Mouse (Mus musculus): ENCODE data around the gene Nr6a1.

The Nr6a1 gene

DNA sequence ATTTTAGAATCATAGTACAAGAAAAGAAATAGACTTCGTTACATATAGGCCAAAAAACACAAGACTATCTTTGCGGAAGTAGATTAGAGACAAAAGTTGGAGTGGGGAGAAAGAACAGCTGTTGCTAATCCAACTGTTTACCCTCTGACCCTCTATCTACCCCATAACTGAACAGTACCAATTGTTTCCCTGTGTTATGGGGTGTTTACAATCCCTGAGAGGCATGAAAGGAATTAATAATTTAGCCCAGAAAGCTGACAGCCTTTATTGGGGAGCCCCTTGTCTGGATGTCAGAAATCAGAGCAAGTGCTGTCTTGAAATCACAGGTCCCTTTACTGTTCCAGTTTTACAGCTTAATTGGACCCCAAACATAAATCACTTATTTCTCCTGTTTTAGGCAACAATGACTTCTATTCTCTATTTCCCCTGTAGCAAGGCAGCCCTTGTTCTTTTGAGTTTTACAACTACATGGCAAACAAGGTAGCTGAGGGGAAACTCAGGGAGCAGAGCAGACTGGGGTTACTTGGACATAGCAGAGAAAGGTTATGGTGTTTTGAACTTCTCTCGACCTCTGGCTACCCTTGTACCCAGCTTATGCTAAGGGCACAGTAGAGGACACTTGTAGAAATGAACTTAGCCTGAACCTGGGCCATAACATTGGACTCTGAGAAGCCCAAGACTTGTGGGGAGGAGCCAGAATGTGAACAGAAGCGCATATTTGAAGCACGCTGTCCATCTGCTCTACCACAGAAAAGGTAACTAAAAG lies 46.4 kb downstream of the Nr6a1 start:
- no peak for DNase-seq (ENCODE audit: extremely low spot score, low read depth, low spot score)

DNA sequence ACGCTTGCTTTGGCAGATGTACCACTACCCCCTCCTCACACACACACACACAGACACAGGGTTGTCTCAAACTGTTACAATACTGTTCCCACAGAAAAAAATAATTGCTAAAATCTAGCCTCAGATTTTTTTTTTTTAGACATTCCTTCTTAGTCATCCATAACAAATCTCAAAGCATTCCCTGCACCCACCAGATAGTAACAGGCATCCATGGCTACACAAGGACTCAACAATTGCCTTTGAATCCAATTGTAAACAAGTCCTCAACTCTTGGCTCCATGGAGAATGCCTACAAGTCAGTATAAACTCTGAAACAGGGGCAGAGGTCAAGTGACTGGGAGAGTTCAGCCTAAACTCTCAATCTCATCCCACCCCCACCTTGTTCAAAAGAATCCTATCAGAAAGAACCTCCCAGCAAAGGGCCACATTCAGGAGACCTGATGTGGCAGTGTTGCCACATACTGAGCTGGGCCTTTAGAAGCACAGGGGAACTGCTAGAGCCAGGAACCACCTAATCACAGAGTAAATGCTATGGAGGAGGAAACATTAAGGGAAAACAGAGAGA lies 52.9 kb downstream of the Nr6a1 start:
- no peak for DNase-seq (ENCODE audit: extremely low spot score, low read depth, low spot score)

GRCm38 (mm10) chr2:38872730-38873129 lies 54.8 kb downstream of the Nr6a1 start:
- DNase-seq (ENCODE audit: extremely low spot score, low read depth, low spot score), result no peak

DNA sequence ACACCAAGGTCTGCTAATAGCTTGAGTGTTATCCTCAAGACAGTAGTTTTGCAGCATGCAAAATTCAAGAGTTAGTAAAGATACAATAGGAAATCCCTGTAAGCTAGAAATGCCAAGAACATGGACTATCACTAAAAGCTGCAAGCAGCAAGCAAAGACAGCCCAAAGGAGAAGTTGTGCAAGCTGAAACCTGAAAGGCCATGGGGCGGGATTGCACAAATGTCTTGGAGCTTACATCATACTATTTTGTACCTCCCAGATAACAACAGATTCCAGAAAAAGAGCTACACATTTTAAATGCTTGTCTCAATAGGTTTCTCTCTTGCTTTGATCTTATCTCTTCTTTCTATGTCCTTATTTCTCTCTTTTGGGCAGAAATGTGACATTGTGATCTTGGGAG lies 60.8 kb downstream of the Nr6a1 start:
- DNase-seq (ENCODE audit: extremely low spot score, low read depth, low spot score), result no peak

DNA sequence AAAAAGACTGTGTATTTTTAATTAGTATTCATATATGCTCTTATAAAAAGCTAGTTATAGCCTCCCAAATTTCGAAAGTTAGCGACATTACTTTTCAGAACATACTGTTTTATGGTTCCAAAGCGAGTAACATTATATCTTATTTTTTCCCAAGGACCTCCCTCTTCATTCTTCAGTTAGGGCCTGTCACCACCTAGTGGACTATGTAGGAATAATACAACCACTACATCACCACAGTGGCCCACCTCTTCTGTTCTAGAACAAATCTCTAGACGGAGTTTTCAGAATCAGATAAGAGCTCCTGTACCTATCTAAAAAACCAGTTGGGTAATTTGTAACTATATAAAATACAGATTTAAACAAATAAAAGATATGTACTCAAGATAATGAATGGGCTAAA lies 63.5 kb downstream of the Nr6a1 start:
- peak; percentile 22 for DNase-seq (ENCODE audit: extremely low spot score, low read depth, low spot score)

DNA sequence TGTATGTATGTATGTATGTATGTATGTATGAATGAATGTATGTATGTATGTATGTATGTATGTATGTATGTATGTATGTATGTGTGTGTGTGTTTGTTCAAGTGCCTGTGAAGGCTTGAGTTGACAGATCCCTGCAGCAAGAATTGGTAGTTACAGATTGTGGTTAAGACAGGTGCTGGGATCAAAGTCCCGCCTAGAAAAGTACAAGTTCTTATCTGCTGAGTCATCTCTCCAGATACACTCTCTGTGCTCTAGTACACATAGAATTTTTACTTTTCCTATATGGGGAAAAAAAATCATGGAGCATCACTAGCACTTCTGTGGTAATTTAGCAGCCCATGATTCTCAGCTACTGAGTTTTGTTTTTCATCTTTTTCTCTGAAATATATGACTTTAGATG lies 75.7 kb downstream of the Nr6a1 start:
- DNase-seq (ENCODE audit: extremely low spot score, low read depth, low spot score), result no peak

GRCm38 (mm10) chr2:38846319-38846718 lies 81.2 kb downstream of the Nr6a1 start:
- no peak for DNase-seq (ENCODE audit: extremely low spot score, low read depth, low spot score)

- no peak for DNase-seq (ENCODE audit: extremely low spot score, low read depth, low spot score)
These were observed 92.0 kb downstream of the Nr6a1 start for GRCm38 (mm10) chr2:38835489-38835888.

DNA sequence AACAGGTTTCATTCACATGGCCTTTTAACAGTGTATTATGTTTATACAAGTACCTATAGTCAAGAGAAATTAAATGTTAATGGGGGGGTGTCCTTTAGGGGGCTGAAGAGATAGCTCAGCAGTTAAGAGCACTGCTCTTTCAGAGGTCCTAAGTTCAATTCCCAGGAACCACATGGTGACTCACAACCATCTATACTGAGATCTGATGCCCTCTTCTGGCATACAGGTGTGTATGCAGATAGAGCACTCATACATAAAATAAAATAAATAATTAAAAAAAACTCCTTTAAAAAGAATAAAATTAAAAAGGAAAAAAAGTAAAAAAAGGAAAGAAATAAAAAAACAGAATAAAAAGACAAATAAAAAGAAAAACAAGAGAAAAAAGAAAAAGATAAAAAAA lies 95.5 kb downstream of the Nr6a1 start:
- no peak for DNase-seq (ENCODE audit: extremely low spot score, low read depth, low spot score)

DNA sequence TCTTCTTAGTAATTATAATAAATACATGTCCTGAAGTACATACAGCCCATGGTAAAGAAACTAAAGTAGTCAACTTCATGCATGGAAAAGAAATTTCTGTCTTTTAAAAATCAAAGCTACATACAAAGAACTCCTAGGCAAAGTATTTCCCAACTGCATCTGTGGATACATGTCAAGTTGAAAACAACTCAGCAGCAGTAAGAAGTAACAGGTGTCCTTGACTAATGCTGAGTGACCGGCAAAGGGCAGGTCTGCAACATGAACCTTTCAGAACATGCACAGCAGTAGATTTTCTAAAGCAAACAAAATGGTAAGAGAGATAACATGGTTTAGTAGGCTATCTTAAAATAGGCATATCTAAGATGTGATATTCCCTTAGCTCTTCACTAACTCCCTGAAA lies 98.0 kb downstream of the Nr6a1 start:
- DNase-seq (ENCODE audit: extremely low spot score, low read depth, low spot score), result no peak

DNA sequence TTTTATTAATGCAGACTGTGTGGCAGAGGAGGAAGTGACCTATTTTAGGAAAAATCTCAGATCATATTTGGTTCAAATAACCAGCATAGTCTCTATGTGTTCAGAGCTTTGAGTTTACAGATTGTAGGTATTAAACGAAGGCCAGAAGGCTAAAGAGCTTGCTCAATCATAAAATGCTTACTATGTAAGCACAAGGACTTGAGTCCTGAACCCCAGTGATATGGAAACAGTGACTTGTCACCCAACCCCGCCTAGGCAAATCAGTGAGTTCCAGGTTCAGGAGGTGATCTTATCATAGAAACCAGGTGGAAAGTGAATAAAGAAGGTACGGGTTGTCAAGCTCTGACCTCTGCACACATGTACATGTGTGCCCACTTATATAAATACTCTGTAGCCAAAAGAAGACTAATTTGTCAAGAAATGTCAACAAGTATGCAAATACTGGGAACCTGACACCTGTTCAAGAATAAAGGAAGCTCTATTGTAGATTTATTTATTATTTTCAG lies 99.6 kb downstream of the Nr6a1 start:
- no peak for DNase-seq (ENCODE audit: extremely low spot score, low read depth, low spot score)

DNA sequence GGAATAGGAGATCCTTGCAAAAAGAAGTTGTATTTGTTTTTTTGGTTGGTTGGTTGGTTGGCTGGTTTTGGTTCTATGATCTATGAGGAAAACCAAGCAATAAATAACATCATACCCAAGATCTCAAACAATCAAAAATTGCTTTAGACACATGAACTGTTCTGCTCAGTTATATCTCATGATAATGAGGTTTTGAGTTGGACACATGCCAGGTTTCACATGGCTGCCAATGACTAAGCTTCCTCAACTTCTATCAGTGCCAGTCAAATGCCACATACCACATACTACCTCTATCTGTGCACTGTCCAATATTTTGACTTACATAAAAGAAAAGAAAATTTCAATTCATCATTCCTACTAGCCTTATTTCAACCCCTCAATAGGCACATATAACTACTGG lies 101.3 kb downstream of the Nr6a1 start:
- no peak for DNase-seq (ENCODE audit: extremely low spot score, low read depth, low spot score)

DNA sequence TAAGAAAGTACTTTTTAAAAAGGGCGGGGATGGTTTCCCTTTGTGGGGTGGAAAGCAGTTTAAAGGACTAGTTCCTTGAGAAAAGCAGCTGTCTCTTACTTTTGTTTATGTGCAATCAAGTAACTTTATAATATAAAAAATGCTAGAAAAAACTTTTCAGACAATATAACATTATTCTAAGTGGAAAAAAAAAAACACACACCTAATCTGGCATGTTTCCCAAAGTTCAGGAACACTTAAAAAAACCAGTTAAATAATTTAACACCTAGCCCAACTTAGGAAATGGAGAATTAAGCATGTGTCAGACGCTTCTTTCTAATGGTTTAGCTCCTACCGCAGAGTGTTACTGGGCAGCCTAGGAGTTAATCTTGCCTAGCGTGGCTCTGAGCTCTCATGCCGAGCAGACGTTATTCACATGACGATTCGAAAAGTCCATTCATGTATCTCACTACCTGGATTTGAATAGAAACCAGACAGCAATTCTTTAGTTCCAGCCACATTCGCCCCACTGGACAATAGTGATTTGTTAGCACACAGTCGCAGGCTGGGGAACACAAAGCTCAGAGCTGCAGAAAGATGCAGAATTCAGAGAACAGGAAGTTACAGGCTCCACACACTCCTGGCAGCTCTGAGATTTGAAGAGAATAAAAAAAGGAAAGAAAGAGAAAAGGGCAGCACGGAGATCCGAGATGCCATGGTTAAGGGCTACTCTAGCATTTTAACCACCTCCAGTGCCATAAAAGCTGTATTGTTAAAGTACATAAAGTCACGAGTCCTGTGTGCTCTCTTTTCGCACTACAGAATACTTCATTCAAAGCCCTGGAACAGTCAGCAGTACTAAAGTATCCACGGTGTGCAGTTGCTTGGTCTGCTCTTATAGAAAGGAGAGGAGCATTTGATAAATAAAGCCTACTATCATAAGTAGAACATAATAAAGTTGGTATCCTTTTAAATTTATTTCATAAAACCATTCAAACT lies 102.4 kb downstream of the Nr6a1 start:
- peak; percentile 57 for DNase-seq (ENCODE audit: extremely low spot score, low read depth, low spot score)

DNA sequence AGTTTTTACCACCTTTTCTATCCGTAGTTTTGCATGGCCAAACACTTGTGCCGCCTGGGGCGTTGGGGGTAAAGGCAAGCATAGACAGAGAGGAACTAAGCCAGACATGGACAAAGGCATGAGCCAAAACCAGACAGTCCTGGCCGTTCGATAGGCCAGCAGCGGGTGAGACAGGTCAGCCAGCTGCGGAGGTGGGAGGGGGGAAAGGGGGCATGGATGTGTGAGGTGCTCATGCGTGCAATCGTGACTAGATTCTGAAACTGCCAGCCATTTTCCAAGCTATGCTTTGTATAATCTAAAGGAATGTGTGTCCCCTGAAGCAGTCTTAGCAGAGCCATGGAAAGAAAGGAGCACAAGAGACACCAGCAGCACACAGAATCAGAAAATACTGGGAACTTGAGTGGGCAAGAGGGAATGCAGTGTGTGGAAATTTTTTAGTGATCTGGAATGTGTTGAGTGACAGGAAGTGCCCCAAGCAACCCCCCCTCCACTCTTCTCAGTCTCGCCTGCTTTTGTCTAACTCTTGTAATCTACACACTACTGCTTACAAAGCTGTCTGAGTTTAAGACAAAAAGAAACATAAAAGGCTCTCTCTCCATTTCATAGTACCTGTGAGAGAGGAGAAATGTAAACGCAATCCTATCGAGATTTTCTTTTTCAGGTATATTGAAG lies 103.4 kb downstream of the Nr6a1 start:
- peak; percentile 92 for DNase-seq (ENCODE audit: extremely low spot score, low read depth, low spot score)

- DNase-seq (ENCODE audit: extremely low spot score, low read depth, low spot score), result peak; percentile 57
These were observed 104.1 kb downstream of the Nr6a1 start for GRCm38 (mm10) chr2:38823406-38823805.

DNA sequence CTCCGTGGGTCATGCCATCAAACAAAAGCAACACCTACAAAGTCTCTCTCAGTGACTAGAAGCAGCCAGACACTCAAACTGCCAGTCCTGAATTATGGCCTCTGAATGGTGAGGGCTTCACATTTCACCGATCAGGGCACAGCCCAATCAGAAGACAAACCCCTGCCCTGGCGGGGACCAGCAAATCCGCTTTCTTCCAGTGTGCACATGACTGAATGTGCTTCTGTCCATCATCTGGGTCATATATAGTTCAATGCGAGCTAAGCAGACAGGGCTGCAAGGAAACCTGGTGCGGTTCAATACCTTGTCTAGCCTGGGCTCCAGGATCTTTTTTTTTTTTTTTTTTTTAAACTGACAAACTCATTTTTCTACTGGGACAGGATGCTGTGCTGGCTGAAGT lies 104.5 kb downstream of the Nr6a1 start:
- peak; percentile 98 for DNase-seq (ENCODE audit: extremely low spot score, low read depth, low spot score)

GRCm38 (mm10) chr2:38817487-38817886 lies 110.0 kb downstream of the Nr6a1 start:
- DNase-seq (ENCODE audit: extremely low spot score, low read depth, low spot score), result no peak

GRCm38 (mm10) chr2:38797087-38797624 lies 130.3 kb downstream of the Nr6a1 start:
- peak; percentile 60 for DNase-seq (ENCODE audit: extremely low spot score, low read depth, low spot score)

DNA sequence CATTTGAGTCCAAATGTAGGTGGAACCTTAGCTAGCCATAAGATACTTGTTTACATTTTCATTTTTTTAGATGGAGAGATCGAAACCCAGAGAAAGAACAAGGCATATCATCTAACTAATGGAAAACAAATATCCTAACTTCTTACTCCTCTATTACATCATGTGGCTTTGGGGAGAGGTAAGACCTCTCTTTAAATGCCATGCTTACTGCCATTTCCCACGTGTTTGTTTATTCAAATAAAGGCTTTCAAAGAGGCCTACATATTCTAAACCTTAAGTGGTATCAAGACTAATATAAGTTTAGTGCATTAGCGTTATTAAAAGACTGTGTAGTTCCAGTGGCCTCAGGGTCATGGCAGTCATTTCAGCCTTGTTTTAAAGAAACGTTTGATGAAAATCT lies 140.2 kb downstream of the Nr6a1 start:
- no peak for DNase-seq (ENCODE audit: extremely low spot score, low read depth, low spot score)

DNA sequence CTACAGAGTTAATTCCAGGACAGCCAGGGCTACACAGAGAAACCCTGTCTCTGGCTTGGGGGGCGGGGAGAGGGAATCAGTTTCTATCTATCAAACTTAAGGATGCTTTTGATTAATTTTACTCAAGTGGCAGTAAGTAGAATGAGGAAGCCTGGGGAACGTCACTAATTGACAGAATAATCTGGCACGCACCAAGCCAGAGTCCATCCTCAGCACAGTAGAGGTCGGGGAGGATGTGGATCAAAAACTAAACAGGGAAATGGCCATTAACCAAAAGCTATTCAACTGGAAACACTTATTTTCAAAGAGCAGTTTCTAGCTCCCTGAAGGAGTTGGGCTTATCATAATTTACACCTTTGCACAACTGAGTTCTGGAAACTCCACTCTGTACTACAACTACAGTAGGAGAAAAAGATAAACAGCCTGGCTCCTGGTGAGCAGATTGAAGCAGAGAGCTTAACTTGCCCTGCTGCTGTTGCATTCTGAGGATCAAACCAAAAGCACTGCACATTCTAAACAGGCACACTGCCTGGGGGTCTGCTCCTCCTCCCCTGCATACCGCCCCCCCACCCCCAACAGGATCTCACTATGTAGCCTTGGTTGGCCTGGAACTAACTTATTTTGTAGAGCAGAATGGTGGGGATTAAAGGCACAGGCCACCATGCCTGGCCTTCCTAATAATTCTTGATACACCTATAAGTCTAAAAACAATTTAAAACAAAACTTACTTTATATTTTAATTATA lies 141.1 kb downstream of the Nr6a1 start:
- DNase-seq (ENCODE audit: extremely low spot score, low read depth, low spot score), result no peak
